Mouse (Mus musculus): Measurements from ENCODE around the gene 4930452B06Rik. TPM values are rescaled to one million over a fixed set of nuclear protein-coding genes. Genes with fewer than 3 reads are reported as not detected.

4930452B06Rik gene
- polyA plus RNA-seq, 1 experiment from 2014 or later, result 11.1 TPM

- Histone ChIP-seq H3K27ac (replicated peaks) (no peak overlapping the region), H3K9me3 (no peaks in the 10 kb centered on the region), H3K4me3 (no peak overlapping the region), H3K36me3 (replicated peaks) (no peaks in the 10 kb centered on the region), H3K4me1 (no peaks in the 10 kb centered on the region; the same call in 1 of the 2 replicates), H3K27me3 (replicated peaks; ENCODE audit: low read depth, poor library complexity, severe bottlenecking) (no peaks in the 10 kb centered on the region)
- DNase-seq (ENCODE audit: low spot score), result no peak
- 77% methylated on average over 3 of the region's 3 CpGs for WGBS
Observed at GRCm38 (mm10) chr14:8441623-8442022, 224.4 kb downstream of the 4930452B06Rik start.

GRCm38 (mm10) chr14:8430611-8431230 lies 235.3 kb downstream of the 4930452B06Rik start:
- H3K36me3 ChIP-seq (replicated peaks), result no peaks in the 10 kb centered on the region
- 84% methylated on average over 6 of the region's 6 CpGs for WGBS
- no peak overlapping the region for H3K4me3 ChIP-seq
- no peaks in the 10 kb centered on the region for H3K27me3 ChIP-seq (replicated peaks; ENCODE audit: low read depth, poor library complexity, severe bottlenecking)
- no peaks in the 10 kb centered on the region for H3K9me3 ChIP-seq
- DNase-seq (ENCODE audit: low spot score), result no peak
- H3K27ac ChIP-seq (replicated peaks), result no peak overlapping the region
- H3K4me1 ChIP-seq, result no peaks in the 10 kb centered on the region

GRCm38 (mm10) chr14:8429767-8430166 lies 236.3 kb downstream of the 4930452B06Rik start:
- 82% methylated on average over 2 of the region's 2 CpGs for WGBS
- DNase-seq (ENCODE audit: low spot score), result no peak
- Histone ChIP-seq H3K4me1 (no peaks in the 10 kb centered on the region), H3K36me3 (replicated peaks) (no peaks in the 10 kb centered on the region), H3K4me3 (no peak overlapping the region), H3K9me3 (no peaks in the 10 kb centered on the region), H3K27ac (replicated peaks) (no peak overlapping the region), H3K27me3 (replicated peaks; ENCODE audit: low read depth, poor library complexity, severe bottlenecking) (no peaks in the 10 kb centered on the region)

GRCm38 (mm10) chr14:8422833-8423232 lies 243.2 kb downstream of the 4930452B06Rik start:
- no peak overlapping the region for H3K4me3 ChIP-seq
- 83% methylated on average over 3 of the region's 3 CpGs for WGBS

GRCm38 (mm10) chr14:8421199-8421787 lies 244.7 kb downstream of the 4930452B06Rik start:
- Histone ChIP-seq H3K27ac (replicated peaks) (peak overlapping the region; percentile 55), H3K4me3 (peak overlapping the region; percentile 35), H3K9me3 (no peaks in the 10 kb centered on the region), H3K4me1 (peaks cover 22% of the 10 kb centered on the region), H3K27me3 (replicated peaks; ENCODE audit: low read depth, poor library complexity, severe bottlenecking) (no peaks in the 10 kb centered on the region), H3K36me3 (replicated peaks) (no peaks in the 10 kb centered on the region)
- peak; percentile 36 for DNase-seq (ENCODE audit: low spot score)
- WGBS, result 31% methylated on average over 10 of the region's 10 CpGs

More at GRCm38 (mm10) chr14:8422833-8423232, 243.2 kb downstream of the 4930452B06Rik start:
- peaks cover 22% of the 10 kb centered on the region for H3K4me1 ChIP-seq
- H3K27ac ChIP-seq (replicated peaks), result no peak overlapping the region
- DNase-seq (ENCODE audit: low spot score), result no peak
- H3K27me3 ChIP-seq (replicated peaks; ENCODE audit: low read depth, poor library complexity, severe bottlenecking), result no peaks in the 10 kb centered on the region
- H3K9me3 ChIP-seq, result no peaks in the 10 kb centered on the region
- no peaks in the 10 kb centered on the region for H3K36me3 ChIP-seq (replicated peaks)

GRCm38 (mm10) chr14:8418610-8419009 lies 247.4 kb downstream of the 4930452B06Rik start:
- no peak for DNase-seq (ENCODE audit: low spot score)
- 84% methylated on average over 3 of the region's 3 CpGs for WGBS
- Histone ChIP-seq H3K9me3 (no peaks in the 10 kb centered on the region), H3K4me3 (no peak overlapping the region), H3K36me3 (replicated peaks) (no peaks in the 10 kb centered on the region), H3K27ac (replicated peaks) (no peak overlapping the region), H3K27me3 (replicated peaks; ENCODE audit: low read depth, poor library complexity, severe bottlenecking) (no peaks in the 10 kb centered on the region), H3K4me1 (peaks cover 22% of the 10 kb centered on the region)

- H3K9me3 ChIP-seq, result no peaks in the 10 kb centered on the region
- H3K4me3 ChIP-seq, result no peak overlapping the region
- 54% methylated on average over 6 of the region's 6 CpGs for WGBS
- DNase-seq (ENCODE audit: low spot score), result peak; percentile 44
- no peaks in the 10 kb centered on the region for H3K36me3 ChIP-seq (replicated peaks)
- peaks cover 23% of the 10 kb centered on the region for H3K4me1 ChIP-seq
- no peak overlapping the region for H3K27ac ChIP-seq (replicated peaks)
- H3K27me3 ChIP-seq (replicated peaks; ENCODE audit: low read depth, poor library complexity, severe bottlenecking), result no peaks in the 10 kb centered on the region
Observed at GRCm38 (mm10) chr14:8405946-8406345, 260.1 kb downstream of the 4930452B06Rik start.

GRCm38 (mm10) chr14:8403310-8403709 lies 262.7 kb downstream of the 4930452B06Rik start:
- Histone ChIP-seq H3K27me3 (replicated peaks; ENCODE audit: low read depth, poor library complexity, severe bottlenecking) (no peaks in the 10 kb centered on the region), H3K27ac (replicated peaks) (no peak overlapping the region), H3K4me3 (no peak overlapping the region), H3K9me3 (no peaks in the 10 kb centered on the region), H3K36me3 (replicated peaks) (no peaks in the 10 kb centered on the region), H3K4me1 (peaks cover 23% of the 10 kb centered on the region)
- 75% methylated on average over 3 of the region's 3 CpGs for WGBS
- no peak for DNase-seq (ENCODE audit: low spot score)

GRCm38 (mm10) chr14:8398507-8398906 lies 267.5 kb downstream of the 4930452B06Rik start:
- Histone ChIP-seq H3K4me1 (no peaks in the 10 kb centered on the region), H3K27me3 (replicated peaks; ENCODE audit: low read depth, poor library complexity, severe bottlenecking) (no peaks in the 10 kb centered on the region), H3K4me3 (no peak overlapping the region), H3K36me3 (replicated peaks) (no peaks in the 10 kb centered on the region), H3K9me3 (no peaks in the 10 kb centered on the region), H3K27ac (replicated peaks) (no peak overlapping the region)
- DNase-seq (ENCODE audit: low spot score), result no peak

- Histone ChIP-seq H3K27me3 (replicated peaks; ENCODE audit: low read depth, poor library complexity, severe bottlenecking) (no peaks in the 10 kb centered on the region), H3K36me3 (replicated peaks) (no peaks in the 10 kb centered on the region), H3K9me3 (no peaks in the 10 kb centered on the region), H3K4me1 (no peaks in the 10 kb centered on the region), H3K27ac (replicated peaks) (no peak overlapping the region), H3K4me3 (no peak overlapping the region)
- WGBS, result 85% methylated on average over 7 of the region's 7 CpGs
- DNase-seq (ENCODE audit: low spot score), result no peak
Observed at GRCm38 (mm10) chr14:8395690-8396287, 270.3 kb downstream of the 4930452B06Rik start.

GRCm38 (mm10) chr14:8392181-8392825 lies 273.7 kb downstream of the 4930452B06Rik start:
- Histone ChIP-seq H3K27ac (replicated peaks) (no peak overlapping the region), H3K36me3 (replicated peaks) (no peaks in the 10 kb centered on the region), H3K27me3 (replicated peaks; ENCODE audit: low read depth, poor library complexity, severe bottlenecking) (no peaks in the 10 kb centered on the region), H3K4me3 (no peak overlapping the region), H3K9me3 (no peaks in the 10 kb centered on the region), H3K4me1 (no peaks in the 10 kb centered on the region)
- WGBS, result 63% methylated on average over 6 of the region's 6 CpGs
- no peak for DNase-seq (ENCODE audit: low spot score)
